Mouse (Mus musculus): ENCODE measurements at regions not wholly inside any gene's neighbourhood (a gene's known extent, or its start where the extent isn't known, plus 50 kb on each side); places are given as distances from the start of the nearest gene placed in this dataset.

DNA sequence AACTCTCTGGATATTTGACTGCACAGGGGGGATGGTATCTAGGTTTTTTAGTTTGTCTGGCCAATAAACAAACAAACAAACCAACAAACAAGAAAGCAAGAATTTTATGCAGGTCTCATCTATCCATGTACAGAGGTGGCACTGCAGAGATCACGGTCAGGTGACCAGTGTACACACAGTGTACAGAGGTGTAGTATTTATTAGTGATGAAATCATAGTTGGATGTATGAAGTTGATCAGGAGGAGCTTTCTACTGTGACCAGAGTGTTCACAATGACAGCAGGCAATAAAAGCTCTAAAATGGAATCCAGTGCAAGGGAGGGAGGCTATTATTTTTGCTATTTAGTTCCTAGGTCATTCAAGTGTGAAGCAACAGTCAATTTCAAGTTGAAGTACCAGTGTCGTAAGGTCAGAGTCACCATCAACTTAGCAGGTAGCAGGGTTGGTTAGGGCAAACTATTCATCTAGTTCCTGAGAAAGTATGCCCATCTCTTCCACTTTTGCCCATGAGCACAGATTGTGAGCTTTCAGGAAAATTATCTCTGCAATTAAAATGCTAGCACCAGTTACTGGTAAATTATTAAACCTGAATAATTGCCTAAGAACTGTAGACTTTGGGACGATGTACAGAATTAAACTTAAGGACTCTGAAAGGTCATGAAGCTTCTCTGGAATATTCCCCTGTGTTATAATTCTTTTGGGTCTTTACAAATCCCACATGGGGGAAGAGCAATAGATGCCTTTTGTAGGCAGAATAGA is 384.9 kb upstream of the Sel1l start:
- Histone ChIP-seq H3K27me3 (ENCODE audit: control insufficient read depth, insufficient read depth, low read depth, low read length) (no peaks in the 10 kb centered on the region), H3K27ac (ENCODE audit: low read length) (no peak overlapping the region), H3K4me1 (replicated peaks; ENCODE audit: control insufficient read depth, insufficient read depth, low read length) (no peaks in the 10 kb centered on the region), H3K4me3 (ENCODE audit: low read length) (no peak overlapping the region), H3K36me3 (ENCODE audit: control insufficient read depth, insufficient read depth, low read length) (no peaks in the 10 kb centered on the region), H3K4me2 (ENCODE audit: low read depth, low read length) (no peak overlapping the region), H3K9me3 (ENCODE audit: control insufficient read depth, low read length) (no peaks in the 10 kb centered on the region), H3K9ac (ENCODE audit: low read length) (no peak overlapping the region)
- ATAC-seq (ENCODE audit: low read depth): no peak
- WGBS: 78% methylated on average over 3 of the region's 3 CpGs

DNA sequence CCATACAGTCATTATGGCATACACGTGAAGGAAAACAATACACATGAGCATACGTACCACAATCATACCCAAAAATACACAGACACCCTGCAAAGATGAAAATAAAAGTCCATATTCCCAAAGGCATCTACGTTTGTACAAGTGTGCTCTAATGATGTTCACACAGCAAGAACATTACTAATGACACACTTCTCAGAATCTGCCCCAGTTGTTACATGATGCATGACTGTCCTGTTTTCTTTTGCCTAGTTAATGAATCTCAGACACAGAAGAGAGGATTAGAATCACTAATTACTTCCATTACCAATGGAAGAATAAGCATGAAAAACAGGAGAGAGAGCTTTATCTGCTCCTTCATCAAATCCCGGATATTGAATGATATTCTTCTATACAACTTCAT is 379.6 kb upstream of the Sel1l start:
- H3K36me3 ChIP-seq (ENCODE audit: control insufficient read depth, insufficient read depth, low read length): no peaks in the 10 kb centered on the region
- no peak for ATAC-seq (ENCODE audit: low read depth)
- 81% methylated on average over 4 of the region's 4 CpGs for WGBS

DNA sequence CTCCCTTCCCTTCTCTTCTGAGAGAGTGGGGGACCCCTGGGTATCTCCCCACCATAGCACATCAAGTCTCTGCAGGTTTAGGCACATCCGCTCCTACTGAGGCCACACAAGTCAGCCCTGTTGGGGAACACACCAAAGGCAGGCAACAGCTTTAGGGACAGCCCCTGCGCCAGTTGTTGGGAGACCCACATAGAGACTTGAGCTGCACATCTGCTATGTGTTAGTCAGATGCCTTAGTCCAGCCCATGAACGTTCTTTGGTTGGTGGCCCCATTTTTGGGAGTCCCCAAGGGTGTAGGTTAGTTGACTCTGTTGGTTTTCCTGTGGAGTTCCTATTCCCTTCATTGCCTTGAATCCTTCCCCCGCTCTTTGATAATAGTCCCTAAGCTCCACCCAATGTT is 354.4 kb upstream of the Sel1l start:
- Histone ChIP-seq H3K36me3 (ENCODE audit: control insufficient read depth, insufficient read depth, low read length) (no peaks in the 10 kb centered on the region), H3K4me1 (replicated peaks; ENCODE audit: control insufficient read depth, insufficient read depth, low read length) (no peaks in the 10 kb centered on the region), H3K4me2 (ENCODE audit: low read depth, low read length) (no peak overlapping the region), H3K9ac (ENCODE audit: low read length) (no peak overlapping the region), H3K27me3 (ENCODE audit: control insufficient read depth, insufficient read depth, low read depth, low read length) (no peaks in the 10 kb centered on the region), H3K27ac (ENCODE audit: low read length) (no peak overlapping the region), H3K9me3 (ENCODE audit: control insufficient read depth, low read length) (no peaks in the 10 kb centered on the region), H3K4me3 (ENCODE audit: low read length) (no peak overlapping the region)
- no peak for ATAC-seq (ENCODE audit: low read depth)
- WGBS: 85% methylated on average over 4 of the region's 4 CpGs

More for the DNA sequence above, 379.6 kb upstream of the Sel1l start:
- Histone ChIP-seq H3K27ac (ENCODE audit: low read length) (no peak overlapping the region), H3K27me3 (ENCODE audit: control insufficient read depth, insufficient read depth, low read depth, low read length) (no peaks in the 10 kb centered on the region), H3K9me3 (ENCODE audit: control insufficient read depth, low read length) (no peaks in the 10 kb centered on the region), H3K4me1 (replicated peaks; ENCODE audit: control insufficient read depth, insufficient read depth, low read length) (no peaks in the 10 kb centered on the region), H3K4me3 (ENCODE audit: low read length) (no peak overlapping the region), H3K9ac (ENCODE audit: low read length) (no peak overlapping the region), H3K4me2 (ENCODE audit: low read depth, low read length) (no peak overlapping the region)

DNA sequence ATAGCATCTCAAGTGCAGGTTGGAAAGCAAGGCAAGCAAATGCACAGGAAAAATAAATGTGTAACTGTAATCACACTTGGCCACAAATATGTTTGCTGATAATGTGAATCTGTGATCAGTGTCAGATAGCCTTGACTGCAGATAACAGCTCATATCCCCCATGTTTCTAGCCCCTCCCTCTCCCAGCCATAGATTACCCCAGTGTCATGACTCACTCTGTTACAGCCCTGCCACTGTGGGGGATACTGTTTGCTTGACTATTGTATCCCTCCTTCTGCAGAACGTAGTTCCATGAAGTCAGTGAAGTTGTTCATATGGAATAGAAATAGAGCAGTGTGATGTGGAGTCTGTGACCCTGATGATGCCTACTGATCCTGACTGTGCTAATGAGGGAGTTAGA is 351.6 kb upstream of the Sel1l start:
- no peak for ATAC-seq (ENCODE audit: low read depth)
- Histone ChIP-seq H3K9me3 (ENCODE audit: control insufficient read depth, low read length) (no peaks in the 10 kb centered on the region), H3K9ac (ENCODE audit: low read length) (no peak overlapping the region), H3K4me1 (replicated peaks; ENCODE audit: control insufficient read depth, insufficient read depth, low read length) (no peaks in the 10 kb centered on the region), H3K4me3 (ENCODE audit: low read length) (no peak overlapping the region), H3K36me3 (ENCODE audit: control insufficient read depth, insufficient read depth, low read length) (no peaks in the 10 kb centered on the region), H3K4me2 (ENCODE audit: low read depth, low read length) (no peak overlapping the region), H3K27ac (ENCODE audit: low read length) (no peak overlapping the region), H3K27me3 (ENCODE audit: control insufficient read depth, insufficient read depth, low read depth, low read length) (no peaks in the 10 kb centered on the region)
- WGBS: 60% methylated on average over 1 of the region's 1 CpGs

DNA sequence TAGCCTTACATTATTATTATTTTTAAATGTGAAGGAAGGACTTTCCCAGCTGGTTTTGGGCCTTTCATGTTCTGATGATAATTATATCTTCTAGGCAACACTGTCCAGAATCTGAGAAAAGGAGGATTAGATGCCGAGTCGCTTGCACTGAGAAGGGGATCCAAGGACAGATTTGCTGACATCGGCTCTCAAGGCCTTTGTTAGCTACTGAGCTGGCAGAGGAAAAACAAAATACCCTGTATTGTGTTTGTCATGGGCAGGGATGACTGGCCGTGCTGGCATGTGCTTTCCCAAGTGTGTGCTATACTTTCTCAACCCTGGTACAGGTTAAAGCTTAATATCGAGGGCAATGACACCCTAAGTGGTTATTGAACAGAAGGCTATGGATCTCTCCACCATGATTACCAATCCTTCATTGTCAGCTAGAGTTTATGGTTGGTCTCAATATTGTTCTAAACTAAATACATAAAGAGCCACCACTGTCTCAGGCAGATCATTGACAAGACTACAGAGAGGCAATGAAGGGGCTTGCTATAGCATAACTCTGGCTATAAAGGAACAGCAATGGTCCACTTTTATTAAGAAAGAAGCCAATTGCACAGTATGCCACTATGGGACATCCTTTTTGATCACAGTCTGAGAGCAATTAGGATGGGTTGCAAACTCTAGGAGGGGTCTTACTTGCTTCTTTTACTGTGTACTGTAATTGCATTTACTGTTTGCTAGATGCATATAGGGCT is 350.0 kb upstream of the Sel1l start:
- H3K27ac ChIP-seq (ENCODE audit: low read length): no peak overlapping the region
- no peak overlapping the region for H3K4me3 ChIP-seq (ENCODE audit: low read length)
- no peak overlapping the region for H3K9ac ChIP-seq (ENCODE audit: low read length)
- H3K36me3 ChIP-seq (ENCODE audit: control insufficient read depth, insufficient read depth, low read length): no peaks in the 10 kb centered on the region
- H3K27me3 ChIP-seq (ENCODE audit: control insufficient read depth, insufficient read depth, low read depth, low read length): no peaks in the 10 kb centered on the region
- no peak for ATAC-seq (ENCODE audit: low read depth)
- H3K4me1 ChIP-seq (replicated peaks; ENCODE audit: control insufficient read depth, insufficient read depth, low read length): no peaks in the 10 kb centered on the region
- no peaks in the 10 kb centered on the region for H3K9me3 ChIP-seq (ENCODE audit: control insufficient read depth, low read length)
- 81% methylated on average over 5 of the region's 5 CpGs for WGBS
- no peak overlapping the region for H3K4me2 ChIP-seq (ENCODE audit: low read depth, low read length)

DNA sequence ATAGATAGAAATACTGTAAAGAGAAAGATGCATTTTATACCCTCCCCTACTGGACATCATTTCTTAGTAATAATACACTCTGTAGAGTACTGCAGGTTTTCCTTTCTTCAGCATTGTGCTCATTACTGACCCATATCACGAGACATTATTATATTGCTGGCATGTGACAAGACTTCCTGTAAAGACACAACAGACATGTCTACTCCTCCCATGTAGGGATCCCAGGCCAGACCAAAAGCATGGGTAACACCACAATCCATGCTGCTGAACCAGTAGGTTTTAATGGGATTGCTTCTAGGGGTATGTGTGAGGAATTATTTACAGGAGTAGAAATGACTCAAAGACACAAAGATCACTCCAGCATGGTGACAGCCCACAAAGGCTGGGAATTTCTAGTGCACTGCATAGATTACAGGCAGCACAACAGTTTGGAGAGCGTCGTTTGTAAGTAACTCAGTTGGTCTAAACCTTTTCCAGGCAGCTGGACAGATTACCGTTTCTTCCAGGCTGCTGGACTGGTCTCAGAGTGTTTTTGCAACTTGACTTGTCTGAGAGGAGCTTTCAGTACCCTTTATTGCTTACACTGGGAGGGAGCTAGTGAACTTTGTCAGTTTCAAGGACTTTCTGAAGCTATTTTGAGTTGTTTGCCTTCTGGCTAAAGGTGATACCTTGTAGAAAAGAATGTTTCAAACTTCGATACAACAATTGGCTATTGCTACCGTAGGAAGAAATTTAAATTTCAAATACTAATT is 345.2 kb upstream of the Sel1l start:
- WGBS: 53% methylated on average over 6 of the region's 6 CpGs
- H3K9ac ChIP-seq (ENCODE audit: low read length): no peak overlapping the region
- no peak overlapping the region for H3K4me2 ChIP-seq (ENCODE audit: low read depth, low read length)
- H3K27ac ChIP-seq (ENCODE audit: low read length): no peak overlapping the region; the same call in 1 of the 2 replicates
- no peaks in the 10 kb centered on the region for H3K27me3 ChIP-seq (ENCODE audit: control insufficient read depth, insufficient read depth, low read depth, low read length)
- H3K36me3 ChIP-seq (ENCODE audit: control insufficient read depth, insufficient read depth, low read length): no peaks in the 10 kb centered on the region
- H3K9me3 ChIP-seq (ENCODE audit: control insufficient read depth, low read length): no peaks in the 10 kb centered on the region
- ATAC-seq (ENCODE audit: low read depth): no peak
- H3K4me1 ChIP-seq (replicated peaks; ENCODE audit: control insufficient read depth, insufficient read depth, low read length): no peaks in the 10 kb centered on the region
- H3K4me3 ChIP-seq (ENCODE audit: low read length): no peak overlapping the region

DNA sequence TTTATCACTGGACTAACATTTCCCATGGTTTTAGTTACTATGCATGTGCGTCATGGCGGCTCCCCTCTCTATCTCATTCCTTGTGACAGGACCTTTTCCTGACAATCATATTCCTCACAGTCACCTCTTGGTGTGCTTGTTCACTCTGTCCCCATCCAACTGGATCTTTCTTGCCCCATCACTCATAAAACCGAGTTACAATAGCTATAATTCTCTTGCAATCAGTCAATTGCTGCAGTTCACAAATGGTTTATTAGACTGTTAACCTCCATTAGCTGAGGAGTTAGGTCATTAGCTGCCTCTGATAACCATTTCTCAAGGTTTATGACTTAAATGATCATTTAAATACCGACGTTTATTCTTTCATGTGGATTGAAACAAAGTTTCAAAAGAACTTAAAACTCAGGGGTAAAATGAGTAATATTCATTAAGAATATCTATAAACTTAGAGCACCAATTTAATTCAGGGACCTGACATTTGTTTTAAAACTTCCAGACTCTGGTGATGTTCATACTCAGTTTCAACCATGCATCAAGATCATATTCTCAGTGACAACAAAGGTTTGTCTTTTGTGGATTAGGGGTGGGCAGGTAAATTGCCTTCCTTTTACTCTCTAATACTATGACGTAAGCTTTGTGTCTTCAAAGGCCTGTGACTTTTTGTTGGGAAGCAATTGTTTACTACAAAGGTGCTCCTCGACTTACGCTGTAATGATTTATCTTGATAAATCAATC is 344.4 kb upstream of the Sel1l start:
- Histone ChIP-seq H3K4me1 (replicated peaks; ENCODE audit: control insufficient read depth, insufficient read depth, low read length) (no peaks in the 10 kb centered on the region), H3K36me3 (ENCODE audit: control insufficient read depth, insufficient read depth, low read length) (no peaks in the 10 kb centered on the region), H3K4me3 (ENCODE audit: low read length) (no peak overlapping the region), H3K9me3 (ENCODE audit: control insufficient read depth, low read length) (no peaks in the 10 kb centered on the region), H3K4me2 (ENCODE audit: low read depth, low read length) (no peak overlapping the region), H3K27ac (ENCODE audit: low read length) (no peak overlapping the region), H3K27me3 (ENCODE audit: control insufficient read depth, insufficient read depth, low read depth, low read length) (no peaks in the 10 kb centered on the region), H3K9ac (ENCODE audit: low read length) (no peak overlapping the region)
- WGBS: 81% methylated on average over 8 of the region's 8 CpGs
- no peak for ATAC-seq (ENCODE audit: low read depth)

DNA sequence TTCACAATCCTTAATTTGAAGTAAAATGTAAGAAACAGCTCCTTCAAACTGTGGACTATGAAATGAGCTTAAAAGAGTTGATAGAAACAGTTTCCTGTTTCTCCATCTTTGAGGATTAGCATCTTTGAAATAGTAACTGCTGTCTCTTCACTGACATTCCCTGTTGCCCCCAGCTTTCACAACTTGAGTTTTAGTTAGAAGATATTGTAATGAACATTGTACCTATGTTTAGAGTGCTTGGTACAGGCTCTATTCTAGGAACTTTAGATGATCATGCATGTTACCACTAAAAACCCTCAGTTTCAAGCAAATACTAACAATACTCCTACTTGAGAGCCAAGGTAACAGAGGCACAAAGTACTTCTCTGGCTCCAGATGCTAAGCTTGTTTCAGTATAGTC is 340.1 kb upstream of the Sel1l start:
- no peak for ATAC-seq (ENCODE audit: low read depth)
- H3K4me1 ChIP-seq (replicated peaks; ENCODE audit: control insufficient read depth, insufficient read depth, low read length): peaks cover 2% of the 10 kb centered on the region; the same call in 1 of the 2 replicates

DNA sequence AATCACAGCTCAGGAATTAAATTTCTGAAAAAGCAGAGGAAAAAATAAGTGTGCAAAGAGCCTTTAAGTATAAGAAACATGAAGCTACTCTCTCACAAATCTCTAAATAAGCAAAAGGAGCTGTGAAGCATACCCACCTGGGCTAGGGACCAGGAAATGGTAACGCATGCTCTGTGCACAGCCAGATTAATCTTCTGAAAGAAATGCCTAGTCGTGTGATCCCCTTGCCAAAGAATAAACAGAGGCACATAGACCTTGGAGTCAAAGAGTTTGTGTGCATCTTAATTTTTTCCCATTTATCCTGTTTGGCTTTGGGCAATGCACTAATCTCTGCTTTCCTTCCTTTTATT is 338.2 kb upstream of the Sel1l start:
- WGBS: 44% methylated on average over 2 of the region's 2 CpGs
- H3K9me3 ChIP-seq (ENCODE audit: control insufficient read depth, low read length): no peaks in the 10 kb centered on the region
- no peak overlapping the region for H3K4me3 ChIP-seq (ENCODE audit: low read length)
- no peak overlapping the region for H3K9ac ChIP-seq (ENCODE audit: low read length)
- H3K36me3 ChIP-seq (ENCODE audit: control insufficient read depth, insufficient read depth, low read length): no peaks in the 10 kb centered on the region
- no peak overlapping the region for H3K4me2 ChIP-seq (ENCODE audit: low read depth, low read length)
- no peak for ATAC-seq (ENCODE audit: low read depth)
- H3K27ac ChIP-seq (ENCODE audit: low read length): no peak overlapping the region
- H3K27me3 ChIP-seq (ENCODE audit: control insufficient read depth, insufficient read depth, low read depth, low read length): no peaks in the 10 kb centered on the region
- peaks cover 2% of the 10 kb centered on the region; the same call in 1 of the 2 replicates for H3K4me1 ChIP-seq (replicated peaks; ENCODE audit: control insufficient read depth, insufficient read depth, low read length)

More for the DNA sequence above, 340.1 kb upstream of the Sel1l start:
- no peak overlapping the region for H3K4me3 ChIP-seq (ENCODE audit: low read length)
- H3K4me2 ChIP-seq (ENCODE audit: low read depth, low read length): no peak overlapping the region
- H3K9ac ChIP-seq (ENCODE audit: low read length): no peak overlapping the region
- no peaks in the 10 kb centered on the region for H3K9me3 ChIP-seq (ENCODE audit: control insufficient read depth, low read length)
- H3K27ac ChIP-seq (ENCODE audit: low read length): no peak overlapping the region
- no peaks in the 10 kb centered on the region for H3K27me3 ChIP-seq (ENCODE audit: control insufficient read depth, insufficient read depth, low read depth, low read length)
- H3K36me3 ChIP-seq (ENCODE audit: control insufficient read depth, insufficient read depth, low read length): no peaks in the 10 kb centered on the region
